Mouse (Mus musculus) testis, adult 2 months (tissue): ENCODE data around the gene Ddx31.

ENCODE experiments used
- CTCF ChIP-seq: fragments of 200-500 bp; IDR thresholded peaks from 2 replicates; pipeline ENCODE4 v1.5.1; 2012; ENCODE audit warnings: low read depth, mild to moderate bottlenecking, inconsistent platforms, low read length, moderate library complexity; ENCODE audit not compliant: control insufficient read depth, insufficient read depth, insufficient replicate concordance
- POLR2A ChIP-seq: fragments of 200-500 bp; IDR thresholded peaks from 2 replicates; pipeline ENCODE4 v1.6.1; 2012; ENCODE audit warnings: low read depth, mild to moderate bottlenecking, inconsistent platforms, low read length, moderate library complexity; ENCODE audit not compliant: control insufficient read depth

- TF ChIP-seq POLR2A = no peak
- no peak for TF ChIP-seq CTCF
Measured at GRCm38 (mm10) chr2:28909186-28909817, 69.1 kb downstream of the Ddx31 start.
